Mouse (Mus musculus): ENCODE measurements at regions not wholly inside any gene's neighbourhood (a gene's known extent, or its start where the extent isn't known, plus 50 kb on each side); places are given as distances from the start of the nearest gene placed in this dataset.

DNA sequence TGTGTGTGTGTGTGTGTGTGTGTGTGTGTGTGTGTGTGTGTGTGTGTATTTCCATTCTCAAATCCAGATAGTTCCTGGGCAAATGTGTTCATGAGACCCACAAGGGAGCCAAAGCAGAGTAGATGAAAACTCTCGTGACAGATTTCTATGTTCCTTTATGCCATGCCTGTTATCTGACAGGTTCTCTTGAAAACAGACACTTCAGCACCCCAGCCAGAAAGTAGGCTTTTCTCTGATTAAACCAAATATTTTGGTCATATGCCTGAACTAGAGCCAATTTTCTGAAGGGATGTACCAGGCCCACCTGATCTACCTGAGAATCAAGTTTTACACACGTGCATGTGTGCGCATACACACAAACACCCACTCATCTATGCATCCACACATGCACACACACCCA is 95.5 kb downstream of the Psat1 start:
- DNase-seq: no peak

DNA sequence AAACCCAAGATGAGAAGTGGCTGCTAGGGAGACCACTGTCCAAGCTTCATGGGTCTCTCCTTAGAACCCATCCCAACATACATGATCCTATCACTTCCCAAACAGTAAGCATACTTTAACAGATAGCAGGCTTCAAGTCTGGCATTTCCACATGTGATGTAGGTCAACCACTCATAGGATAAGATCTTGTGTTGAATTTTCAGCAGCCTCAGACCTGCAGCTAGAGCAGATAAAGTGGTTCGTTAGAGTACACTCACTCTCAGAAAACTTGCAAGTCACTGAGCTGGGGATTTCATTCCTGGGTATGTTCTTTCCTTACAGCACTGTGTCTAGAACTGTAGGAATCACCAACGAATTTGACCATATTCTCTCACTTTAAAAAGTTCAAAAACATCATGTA is 96.4 kb downstream of the Psat1 start:
- DNase-seq: no peak

DNA sequence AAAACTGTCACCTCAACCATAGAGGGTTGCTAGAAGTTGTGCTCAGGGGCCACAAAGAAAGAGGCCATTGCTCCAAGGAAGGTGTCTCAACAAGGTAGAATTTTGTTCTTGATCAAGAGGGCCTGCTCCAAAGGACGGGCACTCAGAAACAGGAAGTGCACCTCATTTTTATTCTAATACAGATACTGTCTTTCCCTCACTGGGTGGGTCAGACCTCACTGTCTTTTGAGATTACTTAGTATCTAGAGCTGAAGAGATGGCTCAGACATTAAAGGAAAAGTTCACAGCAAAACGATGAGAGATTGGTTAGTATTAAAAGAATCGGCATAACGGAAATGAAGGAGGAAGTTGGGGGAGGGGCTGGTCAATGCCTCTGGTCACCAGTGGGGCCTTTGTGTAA is 97.9 kb downstream of the Psat1 start:
- DNase-seq: no peak

DNA sequence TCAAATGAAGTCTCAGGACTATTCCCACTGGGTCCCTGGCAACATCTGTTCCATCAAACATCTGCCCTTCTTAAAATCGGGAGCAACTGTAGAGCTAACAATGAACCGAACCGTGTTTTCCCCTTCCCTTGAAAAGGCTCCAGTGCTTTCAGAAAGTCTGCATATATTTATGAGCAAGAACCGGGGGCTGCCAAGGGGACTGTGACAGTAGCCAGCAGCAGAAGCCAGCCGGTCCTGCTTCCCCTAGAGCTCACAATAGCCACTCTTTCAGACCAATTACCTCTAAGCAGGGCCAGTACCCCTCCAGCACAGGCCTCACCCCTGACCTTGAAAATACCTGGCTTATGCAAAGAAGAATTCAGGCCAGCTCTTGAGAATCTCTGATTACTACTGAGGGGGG is 108.8 kb downstream of the Psat1 start:
- no peak for DNase-seq

DNA sequence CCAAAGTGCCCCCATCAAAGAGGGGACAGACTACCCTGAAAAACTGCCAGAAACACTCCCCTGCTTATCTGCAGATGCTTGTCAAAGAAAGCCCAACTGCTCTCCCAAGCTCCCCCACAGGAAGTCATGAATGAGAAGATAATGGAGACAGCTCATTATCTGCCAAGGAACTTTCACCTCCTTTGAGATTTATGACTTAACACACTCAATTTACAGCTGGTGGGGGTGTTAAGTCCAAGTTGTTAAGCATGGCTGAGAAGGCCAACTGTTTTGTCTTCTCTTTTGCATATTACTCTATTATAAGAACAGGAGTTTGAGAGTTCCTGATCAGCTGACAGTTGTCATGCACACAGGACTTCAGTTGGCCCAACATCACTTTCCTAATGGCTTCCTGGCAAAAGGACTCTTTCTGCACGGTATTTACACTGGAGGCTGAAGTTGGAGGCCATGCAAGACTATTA is 109.4 kb downstream of the Psat1 start:
- DNase-seq: no peak

DNA sequence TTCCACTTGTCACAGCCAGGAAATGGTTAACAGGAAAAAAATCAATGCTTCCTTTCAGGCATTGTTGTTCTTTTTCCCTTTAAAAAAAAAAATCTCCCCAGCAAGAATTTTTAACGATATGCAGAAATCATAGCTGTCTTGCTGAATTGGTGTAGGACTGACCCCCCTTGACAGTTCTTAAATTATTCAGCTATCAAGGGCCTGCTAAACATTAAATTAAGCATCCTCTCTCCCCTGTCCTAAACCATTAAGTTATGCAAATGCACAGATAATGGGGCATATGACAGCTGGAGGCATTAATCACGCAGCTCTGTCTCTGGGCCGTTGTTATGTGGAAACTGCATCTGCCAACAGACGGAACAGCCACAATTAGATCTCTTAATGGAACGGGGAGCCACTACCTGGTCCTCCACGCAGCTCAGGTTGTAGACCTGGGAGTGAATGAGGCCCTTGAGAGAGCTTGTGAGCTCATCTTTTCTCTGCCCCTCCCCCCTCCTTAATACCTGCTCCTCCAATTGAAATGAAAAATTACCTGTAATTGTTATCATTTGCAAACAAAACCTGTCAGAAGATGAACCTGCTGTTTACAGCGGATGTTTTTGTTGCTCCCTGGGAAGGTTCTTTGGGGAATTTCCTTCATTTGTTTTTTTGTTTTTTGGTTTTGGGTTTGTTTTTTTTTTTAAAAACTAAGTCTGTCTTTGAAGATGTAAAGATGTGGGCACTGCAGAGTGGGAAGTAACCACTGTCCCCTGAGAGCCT is 110.0 kb downstream of the Psat1 start:
- peak; percentile 8 for DNase-seq

DNA sequence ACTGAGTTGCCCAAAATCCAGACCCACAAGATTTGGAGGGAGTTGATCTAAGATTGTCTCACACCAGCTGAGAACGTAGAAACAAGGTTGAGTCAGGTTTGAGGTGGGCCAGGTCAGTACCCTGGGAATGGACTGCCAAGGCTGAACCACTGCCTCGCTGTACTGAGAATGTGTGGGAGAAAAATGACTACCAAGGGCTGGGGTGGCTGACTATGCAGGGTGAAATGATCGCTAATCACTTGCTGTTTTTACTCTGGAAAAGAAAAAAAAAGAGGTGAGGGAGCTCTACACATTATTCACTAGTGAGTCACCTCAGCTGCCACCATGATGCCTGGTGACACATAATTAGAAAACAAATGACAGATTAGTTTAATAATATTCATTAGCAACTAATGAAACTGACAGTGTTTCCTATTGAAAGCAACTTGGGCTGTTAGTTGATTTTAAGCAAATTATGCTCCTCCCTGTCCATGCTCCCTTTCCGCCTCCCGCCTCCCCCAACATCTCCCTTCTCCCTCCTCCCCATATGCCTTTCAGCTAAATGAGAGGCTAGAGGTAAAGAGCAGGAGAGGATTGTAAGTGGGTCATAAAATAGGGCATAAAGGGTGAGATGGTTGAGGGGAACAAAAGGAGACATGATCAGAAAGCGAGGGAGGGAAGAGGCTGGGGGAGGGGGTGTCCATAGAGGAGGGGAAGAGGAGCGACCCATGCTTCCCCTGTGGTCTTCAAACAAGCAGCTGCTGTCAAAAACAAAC is 110.8 kb downstream of the Psat1 start:
- DNase-seq: no peak

DNA sequence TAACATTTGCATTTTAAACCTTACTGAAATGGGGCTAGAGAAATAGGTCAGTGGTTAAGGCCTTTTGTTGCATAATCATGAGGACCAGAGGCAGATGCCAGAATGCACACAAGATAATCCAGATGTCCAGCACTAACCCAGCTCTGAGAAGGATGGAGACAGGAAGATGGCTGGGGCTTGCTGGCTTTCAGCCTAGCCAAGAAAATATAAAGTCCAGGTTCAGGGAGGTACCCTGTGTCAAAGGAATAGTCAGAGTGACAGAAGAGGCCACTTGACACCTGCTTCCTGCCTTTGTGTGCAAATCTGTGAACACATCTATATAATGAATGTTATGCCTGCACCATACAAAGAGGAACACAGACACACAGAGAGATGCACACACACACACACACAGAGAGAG is 116.8 kb downstream of the Psat1 start:
- DNase-seq: no peak

DNA sequence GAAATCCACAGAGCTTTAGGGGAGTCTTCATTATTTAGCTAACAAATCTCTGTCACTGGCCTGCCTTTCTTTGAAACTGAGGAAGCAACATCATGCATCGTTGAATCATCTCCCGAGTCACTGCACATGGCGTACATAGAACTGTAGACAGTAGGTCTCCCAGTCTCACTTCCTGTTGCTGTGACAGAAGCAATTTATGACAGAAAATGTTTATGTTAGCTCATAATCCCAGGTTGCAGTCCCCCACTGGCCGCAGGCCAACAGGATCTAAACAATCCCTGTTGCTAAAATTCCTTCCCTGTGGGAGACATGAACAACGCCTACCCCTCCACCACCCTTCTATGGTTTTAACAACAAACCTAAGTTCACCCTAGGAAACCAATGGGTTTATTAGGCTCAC is 118.0 kb downstream of the Psat1 start:
- no peak for DNase-seq

DNA sequence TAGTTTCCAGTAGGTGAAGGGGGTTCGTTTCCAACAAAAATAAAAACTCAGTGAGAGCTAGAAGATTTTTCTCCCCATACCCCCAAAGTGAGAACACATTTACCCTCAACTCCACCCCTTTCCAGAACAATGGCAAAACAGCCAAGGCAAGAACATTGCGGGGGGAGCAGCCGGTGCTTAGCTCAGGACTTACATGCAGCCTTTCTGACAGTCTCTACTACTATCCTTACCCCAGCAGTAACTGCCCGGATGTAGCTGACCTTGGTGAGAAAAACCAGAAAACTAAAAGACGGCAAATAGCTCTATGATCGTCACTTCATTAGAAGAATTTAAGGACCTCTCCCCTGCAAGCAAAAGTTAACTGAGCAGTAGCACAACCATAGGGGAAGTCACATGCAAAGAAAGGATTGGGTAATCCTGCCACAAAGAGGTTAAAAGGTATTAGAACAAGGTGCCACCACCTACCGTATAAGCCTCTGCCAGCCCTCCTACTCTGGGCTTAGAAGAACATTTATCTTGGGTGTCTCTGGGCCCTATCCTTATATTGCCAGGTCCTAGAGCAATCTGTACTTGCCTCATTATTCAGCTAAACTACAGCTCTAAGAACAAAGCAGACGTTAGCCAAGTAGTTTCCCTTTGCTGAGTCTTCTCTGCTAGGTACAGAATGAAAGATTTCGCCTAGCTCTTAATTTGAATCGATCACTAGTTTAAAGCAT is 119.0 kb downstream of the Psat1 start:
- DNase-seq: no peak

DNA sequence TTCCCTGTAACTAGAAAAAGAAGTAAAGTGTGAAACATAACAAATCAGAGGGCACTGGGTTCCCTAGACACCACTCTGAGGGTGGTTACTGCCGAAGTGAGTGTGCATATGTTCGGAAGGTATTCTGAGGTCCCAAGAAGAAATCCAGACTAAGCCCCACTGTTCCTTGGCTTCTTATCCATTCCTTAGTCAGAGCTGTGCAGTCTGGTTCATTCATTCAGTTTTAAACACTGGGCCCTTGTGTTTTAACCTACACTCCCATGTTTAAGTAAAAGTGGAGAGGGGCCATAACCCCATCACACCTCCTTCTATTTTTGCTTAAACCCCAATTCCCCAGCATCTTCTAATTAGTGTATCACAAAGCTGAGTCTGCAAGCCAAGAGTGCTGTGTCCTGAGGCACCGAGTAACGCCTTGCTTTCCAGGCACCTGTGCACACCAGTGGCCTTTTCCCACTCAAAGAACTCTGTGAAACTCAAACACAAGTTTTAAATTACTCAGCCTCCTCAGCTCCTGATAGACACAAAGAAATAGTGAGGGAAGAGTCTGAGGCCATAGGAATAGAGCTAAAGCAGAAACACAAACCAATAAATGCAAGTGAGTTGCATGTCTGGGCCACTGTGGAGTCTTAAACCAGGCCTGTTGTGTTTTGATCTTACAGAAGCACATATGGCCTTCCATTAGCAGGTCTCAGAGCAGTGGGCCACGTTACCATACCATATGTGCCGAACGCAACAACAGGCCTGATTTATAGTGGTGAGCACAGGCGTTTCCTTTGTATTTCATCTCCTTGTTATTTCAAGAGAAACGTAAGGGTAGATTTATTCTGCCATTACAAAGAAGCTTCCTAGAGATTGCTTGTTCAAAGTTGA is 119.8 kb downstream of the Psat1 start:
- no peak for DNase-seq

DNA sequence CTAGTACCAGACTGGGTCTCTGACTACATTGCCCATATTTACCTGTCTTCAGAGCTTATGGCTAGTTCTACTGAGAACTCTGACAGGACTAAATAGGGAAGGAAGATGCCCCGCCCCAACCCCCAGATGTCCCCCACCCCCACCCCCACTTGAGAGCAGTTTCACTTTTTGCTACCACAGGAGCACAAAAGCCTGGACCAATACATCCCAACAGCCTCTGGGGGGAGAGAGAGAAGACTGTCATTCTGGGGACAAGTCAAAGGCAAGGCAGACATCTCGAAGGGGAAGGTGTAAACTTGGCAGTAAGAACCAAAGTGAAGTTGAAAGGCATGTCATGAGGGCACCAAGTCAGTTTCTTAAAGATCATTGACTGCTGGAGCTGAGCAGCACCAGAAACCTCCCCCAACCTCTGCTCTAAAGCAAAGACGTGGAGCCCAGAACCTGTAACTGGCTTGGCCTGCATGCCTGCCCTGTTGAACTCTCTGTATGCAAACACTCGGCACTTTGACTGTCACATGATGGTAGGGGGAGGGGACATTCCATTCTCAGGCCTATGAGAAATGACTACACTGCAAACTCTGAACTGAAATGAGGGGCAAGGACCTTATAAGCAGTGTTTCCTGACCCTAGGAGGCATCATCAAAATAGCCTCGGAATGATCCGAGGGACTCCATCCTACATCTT is 123.3 kb downstream of the Psat1 start:
- no peak for DNase-seq

DNA sequence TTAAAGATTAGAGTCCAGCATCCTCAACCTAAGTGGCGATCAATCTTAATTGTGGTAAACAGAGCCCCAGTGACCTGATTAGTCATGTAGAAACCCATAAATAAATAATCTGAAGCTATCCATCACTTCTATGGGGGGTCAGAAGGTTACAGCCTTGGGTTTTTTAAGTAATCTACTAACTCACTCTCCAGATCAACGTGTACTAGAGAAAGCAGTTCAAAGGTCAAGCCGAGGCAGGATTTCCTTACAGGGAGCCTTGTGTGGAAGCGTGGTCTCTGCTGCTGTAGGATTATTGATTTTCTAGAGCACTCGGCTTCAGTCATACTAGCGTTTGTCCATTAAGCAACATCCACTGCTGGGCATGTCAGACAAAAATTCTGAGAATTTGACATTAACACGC is 127.1 kb downstream of the Psat1 start:
- no peak for DNase-seq

DNA sequence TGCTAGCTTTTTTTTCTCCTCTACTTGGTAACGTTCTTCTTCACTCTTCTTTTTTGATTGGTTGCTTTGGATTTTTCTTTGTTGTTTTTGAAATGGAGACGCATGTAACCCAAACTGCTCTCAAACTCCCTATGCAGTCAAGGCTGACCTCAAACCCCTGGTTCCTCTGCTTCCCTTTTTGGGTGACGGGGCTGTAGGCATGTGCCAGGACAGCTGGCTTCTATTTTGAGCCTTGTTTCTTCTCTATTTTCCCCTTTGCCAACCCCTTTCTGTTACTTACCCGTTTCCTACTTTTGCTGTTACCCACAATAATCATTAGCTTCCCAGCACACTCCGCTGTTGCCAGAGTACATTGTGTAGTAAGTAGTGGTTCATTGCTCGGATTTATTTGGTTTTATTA is 132.0 kb downstream of the Psat1 start:
- no peak for DNase-seq

DNA sequence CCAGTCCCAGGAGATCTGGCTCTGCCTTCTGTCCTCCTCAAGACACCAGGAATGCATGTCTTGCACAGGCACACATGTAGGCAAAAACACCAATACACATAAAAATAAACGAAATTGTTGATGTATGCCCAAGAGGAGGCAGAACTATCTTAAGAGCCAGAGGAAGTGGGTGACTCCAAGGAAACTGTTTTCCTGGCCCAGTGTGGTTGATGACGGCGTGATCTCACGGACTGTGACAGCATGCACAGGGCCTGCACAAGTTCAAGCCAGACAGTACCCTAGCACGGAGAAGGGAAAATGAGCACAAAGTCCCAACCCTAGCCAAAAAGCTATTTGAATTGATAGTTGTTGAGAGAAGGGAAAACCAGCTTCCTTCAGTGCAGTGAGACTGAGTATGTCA is 138.1 kb downstream of the Psat1 start:
- no peak for DNase-seq

DNA sequence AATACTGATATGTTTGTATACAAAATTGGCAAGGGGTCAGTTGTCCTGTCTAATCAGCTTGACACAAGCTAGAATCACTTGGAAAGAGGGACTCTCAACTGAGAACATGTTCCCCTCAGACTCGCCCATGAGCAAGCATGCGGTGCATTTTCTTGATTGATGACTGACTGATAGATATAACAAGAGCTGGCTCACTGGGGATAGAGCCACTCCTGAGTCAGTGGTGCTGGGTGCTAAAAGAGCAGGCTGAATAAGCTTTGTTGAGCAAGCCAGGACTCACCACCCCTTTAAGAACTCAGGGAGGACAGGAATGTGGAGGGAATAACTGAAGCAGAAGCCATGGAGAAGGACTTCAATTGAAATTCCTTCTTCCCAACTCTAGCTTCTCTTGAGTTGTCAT is 139.5 kb downstream of the Psat1 start:
- DNase-seq: no peak

DNA sequence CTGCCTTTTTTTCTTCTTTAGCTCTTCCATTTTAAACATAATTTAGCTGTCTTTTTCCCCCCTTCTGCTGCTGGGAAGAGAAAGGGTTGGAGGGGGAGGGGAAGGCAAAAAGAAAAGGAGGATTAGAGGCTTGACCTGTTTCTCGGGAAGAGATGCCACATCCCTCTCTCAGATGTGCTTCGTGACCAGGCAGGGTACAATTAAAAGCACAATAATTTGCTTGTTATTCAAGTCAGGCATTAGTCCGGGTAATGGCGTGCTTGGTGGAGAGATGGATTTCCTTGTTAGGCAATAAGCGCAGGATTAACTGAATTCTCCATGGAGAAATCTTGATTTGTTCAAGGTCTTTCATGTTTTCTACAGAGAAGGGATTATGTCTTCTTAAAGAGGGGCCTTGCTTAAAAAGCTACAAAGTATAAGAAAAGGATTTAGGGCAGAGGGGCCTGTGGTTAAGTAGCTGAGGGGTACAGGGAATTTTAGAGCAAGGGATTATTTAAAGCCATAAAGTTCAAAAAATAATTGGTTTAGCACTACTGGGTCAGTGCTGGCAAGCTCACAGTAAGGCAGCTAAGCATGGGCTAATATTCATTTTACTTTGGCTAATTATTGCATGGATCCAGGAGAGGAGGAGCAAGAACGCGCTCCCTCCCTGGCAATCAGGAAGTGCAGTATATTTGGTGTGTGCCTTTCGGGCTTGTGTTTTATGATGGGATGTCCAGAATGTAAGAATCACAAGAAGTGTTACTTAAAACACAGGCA is 143.8 kb downstream of the Psat1 start:
- no peak for DNase-seq

DNA sequence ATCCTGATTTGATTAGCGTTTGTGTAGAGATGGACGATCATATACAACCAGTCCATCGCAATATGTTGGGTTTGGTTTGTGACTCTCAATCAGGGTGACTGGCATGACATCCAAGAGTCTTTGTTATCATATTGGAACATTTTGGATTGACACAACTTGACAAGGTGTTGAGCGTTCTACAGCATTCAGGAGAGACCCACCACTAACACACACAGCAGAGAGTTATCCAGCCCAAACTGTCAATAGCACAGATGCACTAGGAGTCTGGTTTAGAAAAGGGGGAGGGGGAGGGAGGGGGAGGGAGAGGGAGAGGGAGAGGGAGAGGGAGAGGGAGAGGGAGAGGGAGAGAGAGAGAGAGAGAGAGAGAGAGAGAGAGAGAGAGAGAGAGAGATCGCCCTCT is 144.5 kb downstream of the Psat1 start:
- no peak for DNase-seq

DNA sequence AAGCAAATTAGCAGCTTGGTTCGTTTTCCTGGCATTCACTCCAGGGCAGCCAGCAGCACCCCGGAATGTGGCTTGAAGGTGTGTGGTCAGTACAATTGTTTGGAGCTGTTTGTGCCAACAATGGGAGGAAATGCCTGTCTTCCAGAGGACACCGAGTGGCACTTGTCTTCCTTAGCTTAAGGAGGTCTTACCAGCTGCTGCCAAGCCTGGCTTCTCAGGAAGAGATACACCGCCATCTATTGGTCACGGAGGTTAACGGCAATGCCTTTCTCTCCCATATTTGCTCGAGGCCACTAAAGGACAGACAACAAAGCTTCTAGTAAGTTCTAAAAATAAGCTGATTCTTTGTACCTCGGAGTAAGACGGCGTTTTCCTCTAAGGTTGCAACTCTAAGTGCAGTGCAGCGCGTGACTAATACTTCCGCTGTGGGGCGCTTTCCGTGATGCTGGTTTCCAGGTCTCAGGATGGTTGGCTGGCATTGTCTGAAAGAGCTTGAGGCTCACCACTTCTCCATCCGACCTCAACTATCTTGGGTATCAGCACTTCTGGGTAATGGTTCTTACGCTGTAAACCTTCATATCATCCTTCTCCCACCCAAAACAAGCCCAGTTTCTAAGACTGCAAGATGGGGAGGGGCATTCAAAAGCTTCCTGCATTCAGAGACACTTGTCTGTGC is 145.2 kb downstream of the Psat1 start:
- peak; percentile 68 for DNase-seq

DNA sequence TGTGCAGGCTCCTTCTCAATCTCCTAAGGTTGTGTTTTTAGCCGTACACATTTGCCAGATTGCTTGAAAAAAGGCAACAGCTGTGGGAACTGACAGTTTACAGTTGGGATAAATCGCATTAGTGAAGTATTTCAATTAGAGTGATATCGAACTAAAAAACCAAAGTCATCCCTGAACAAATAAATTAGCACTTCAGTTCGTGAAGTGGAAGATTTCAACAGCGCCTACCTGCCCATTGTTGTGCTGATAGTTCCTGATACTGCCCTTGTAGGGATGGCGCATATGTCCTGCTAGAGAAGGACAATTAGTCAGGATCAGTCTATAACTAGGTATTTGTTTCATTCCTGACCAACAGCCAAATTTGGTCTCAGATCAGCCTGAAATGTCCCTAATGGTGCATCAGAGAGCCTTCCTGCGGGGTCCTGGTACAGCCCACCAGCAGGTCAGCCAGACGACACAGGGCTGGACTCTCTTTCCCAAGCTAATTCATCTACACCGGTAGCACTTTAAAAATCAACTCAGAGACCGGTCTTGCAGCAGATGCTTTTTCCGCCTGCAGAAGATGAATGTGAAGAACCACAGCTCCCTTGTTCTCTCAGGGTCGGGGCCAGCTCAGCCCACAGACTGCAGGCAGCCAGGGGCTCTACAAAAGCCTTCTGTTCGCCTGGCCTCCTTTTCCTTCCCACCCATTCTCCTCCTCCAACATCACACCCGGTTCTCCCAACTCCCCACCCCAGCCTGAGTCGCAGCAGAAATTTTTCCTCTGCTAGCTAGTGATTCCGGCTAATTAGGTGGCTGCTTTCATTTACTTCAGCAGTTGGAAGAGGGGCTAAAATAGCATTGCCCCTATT is 146.1 kb downstream of the Psat1 start:
- peak; percentile 38 for DNase-seq
